Mouse (Mus musculus): ENCODE results near the gene Edc4. TPM values are rescaled to one million over a fixed set of nuclear protein-coding genes. Genes with fewer than 3 reads are reported as not detected.

Edc4 gene
- total RNA-seq, 2 experiments from 2014 or later = 12.2 to 25.5 TPM

DNA sequence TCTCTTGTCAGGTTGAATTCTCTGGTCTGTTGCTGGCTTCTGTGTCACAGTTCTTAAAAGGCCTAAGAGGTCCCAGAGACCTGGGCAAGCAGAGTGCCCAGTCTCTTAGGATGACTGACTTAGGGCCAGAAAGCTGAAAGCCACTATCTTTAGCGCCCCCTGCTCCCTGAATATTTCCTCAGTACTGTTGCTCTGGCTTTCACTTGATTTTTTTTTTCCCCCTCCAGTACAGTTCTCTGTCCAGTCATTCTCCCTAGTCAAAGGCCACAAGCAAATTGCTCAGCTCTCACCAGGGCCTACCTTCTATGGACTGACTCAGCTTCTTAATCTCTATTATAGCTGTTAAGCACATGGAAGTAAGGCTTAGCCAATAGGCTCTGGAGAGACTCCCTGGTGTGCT is 18.7 kb upstream of the Edc4 start:
- ATAC-seq (replicated peaks; ENCODE audit: low FRiP score, poor library complexity, severe bottlenecking) = no peak

DNA sequence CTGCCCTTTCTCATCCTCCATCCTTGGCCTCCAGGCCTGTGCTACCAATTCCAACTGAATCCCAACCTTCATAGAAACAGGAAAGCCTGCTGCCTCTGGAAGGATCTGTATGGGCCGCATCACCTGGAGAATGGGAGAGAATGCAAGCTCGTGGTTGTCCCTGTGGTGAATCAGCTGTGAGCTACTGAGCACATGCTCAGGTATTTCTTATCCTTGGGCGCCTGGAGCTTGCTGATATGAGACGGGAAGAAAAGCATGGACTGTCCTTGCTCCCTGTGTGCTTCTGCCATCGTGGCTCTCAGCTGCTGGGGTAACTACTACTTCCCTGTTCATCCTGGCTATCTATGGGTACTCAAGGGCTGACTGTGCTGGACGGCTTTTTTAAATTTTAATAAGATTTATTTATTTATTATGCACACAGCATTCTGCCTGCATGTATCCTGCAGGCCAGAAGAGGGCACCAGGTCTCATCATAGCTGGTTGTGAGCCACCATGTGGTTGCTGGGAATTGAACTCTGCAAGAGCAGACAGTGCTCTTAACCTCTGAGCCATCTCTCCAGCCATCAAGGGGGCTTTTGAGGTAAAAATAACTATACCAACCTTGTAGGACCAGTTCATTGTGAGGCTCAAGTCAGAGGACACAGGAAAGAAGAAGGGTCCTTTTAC is 14.2 kb upstream of the Edc4 start:
- ATAC-seq (replicated peaks; ENCODE audit: low FRiP score, poor library complexity, severe bottlenecking) = peak; percentile 56

DNA sequence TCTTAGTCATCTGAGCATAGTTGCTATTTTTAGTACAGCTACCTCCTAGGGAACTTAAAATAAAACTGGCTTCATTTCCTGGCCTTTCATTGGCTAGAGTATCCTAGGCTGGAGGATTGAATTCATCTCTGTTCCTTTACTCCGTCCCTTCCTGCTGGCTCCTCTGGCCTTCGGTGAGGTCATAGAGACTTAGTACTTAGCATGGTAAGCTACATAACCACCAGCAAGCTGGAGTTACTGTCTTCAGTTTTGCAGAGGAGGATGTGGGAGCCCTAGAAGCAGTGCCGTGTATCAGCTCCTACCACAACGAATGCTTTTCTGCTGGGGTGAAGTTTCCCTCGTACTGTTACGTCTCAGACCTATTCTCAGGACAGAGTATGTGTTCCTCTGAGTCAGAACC is 6.4 kb upstream of the Edc4 start:
- no peak for ATAC-seq (replicated peaks; ENCODE audit: low FRiP score, poor library complexity, severe bottlenecking)

DNA sequence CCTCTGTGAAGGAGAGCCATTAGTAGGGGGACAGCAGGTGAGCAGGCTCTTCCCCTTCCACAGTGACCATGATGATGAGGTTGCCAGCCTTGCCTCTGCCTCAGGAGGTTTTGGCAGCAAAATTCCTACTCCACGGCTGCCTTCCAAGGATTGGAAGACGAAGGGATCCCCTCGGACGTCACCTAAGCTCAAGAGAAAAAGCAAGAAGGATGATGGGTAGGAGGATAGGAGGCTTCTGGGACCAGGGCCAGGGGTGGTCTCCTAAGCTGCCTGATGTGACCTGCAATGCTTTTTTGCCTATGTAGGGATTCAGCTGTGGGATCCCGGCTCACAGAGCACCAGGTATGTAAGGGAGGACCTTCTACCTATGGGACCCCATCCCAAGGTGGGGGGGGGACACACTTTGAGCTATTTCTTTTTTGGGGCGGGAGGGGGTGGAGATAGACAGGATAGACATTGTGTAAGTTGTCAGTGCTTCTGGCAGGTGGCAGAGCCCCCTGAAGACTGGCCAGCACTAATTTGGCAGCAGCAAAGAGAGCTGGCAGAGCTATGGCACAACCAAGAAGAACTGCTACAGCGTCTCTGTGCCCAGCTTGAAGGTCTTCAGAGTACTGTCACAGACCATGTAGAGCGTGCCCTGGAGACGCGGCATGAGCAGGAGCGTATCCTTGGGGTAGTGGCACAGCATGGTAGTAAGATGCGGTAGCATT is 9.2 kb downstream of the Edc4 start:
- ATAC-seq (replicated peaks; ENCODE audit: low FRiP score, poor library complexity, severe bottlenecking) = no peak

DNA sequence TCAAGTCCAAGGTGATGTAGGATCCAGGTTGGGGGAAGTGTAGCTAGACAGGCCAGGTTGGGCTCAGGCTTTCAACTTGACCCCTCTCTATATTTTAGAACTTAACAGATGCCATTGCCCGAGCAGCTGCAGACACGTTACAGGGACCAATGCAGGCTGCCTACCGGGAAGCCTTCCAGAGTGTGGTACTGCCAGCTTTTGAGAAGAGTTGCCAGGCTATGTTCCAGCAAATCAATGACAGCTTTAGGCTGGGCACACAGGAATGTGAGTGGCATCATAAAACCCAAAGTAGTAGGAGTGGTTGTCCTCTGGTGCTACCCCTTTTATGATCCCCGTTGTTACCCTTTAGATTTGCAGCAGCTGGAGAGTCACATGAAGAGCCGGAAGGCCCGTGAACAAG is 10.2 kb downstream of the Edc4 start:
- no peak for ATAC-seq (replicated peaks; ENCODE audit: low FRiP score, poor library complexity, severe bottlenecking)

DNA sequence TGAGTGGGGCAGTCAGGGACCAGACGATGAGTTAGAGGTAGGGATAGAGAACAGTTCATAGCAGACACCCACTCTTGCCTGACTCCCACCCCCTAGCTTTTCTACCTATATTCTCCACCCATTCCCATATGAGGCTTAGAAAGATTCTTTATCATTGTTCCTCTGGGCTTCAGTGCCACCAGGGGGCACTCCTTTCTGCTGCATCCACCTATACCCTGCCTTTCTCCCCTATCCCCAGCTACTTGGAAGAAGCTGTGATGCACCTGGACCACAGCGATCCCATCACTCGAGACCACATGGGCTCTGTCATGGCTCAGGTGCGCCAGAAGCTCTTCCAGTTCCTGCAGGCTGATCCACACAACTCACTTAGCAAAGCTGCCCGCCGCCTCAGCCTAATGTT is 11.8 kb downstream of the Edc4 start:
- ATAC-seq (replicated peaks; ENCODE audit: low FRiP score, poor library complexity, severe bottlenecking) = no peak

DNA sequence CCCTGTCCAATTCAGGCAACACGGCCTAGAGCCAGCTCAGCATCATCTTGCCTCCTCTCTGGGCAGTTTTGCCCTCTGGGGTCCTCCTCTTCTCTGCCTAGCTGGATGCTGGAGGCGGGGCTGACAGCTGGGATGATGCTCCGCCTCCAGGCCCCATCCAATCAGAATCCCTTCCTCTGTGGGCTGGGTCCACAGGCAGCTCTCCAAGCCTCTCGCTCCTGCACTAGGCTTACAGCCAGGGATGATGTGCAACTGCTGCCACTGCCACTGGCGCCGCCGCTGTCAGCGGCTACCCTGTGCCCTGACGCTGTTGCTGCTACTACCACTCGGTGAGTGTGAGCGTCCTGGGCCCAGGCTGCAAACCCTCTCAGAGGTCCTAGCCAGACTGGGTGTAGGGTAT is 12.7 kb downstream of the Edc4 start, which contains the start of gene Nrn1l:
Nrn1l (plus strand) TSS at position 229 of the 400 bp plus-strand sequence.
- ATAC-seq (replicated peaks; ENCODE audit: low FRiP score, poor library complexity, severe bottlenecking) = peak; percentile 44; the same call in 1 of the 2 replicates

DNA sequence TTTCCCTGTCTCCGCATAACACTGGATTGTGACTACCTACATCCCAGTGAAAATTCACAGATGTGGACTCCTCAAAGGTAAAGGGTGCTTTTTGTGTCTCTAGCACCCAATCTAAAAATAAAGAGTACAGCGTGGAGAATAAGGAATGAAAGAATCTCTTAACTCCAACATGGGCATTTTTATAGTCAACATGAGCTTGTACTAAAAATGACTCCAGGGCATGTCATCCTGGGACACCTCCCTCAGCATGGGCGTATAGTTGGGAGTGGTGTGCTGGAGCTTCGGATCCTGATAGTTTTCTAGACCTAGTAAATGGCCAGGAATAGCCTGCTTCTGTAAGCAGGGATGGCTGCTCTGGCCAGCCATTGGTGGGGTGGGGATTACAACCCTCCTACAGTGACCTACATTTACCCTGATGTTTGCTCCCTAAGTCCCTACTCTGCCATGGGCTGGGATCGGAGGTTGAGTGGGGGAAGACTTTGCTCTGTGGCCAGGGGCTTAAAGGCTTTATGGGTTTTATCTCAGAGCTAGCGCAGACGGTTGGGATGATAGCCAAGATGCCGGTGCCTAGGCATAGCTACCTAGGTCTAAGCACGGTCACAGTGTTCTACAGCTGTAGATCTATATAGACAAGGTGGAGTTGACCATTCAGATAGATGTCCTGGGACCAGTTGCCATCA is 17.3 kb downstream of the Edc4 start:
- ATAC-seq (replicated peaks; ENCODE audit: low FRiP score, poor library complexity, severe bottlenecking) = no peak

DNA sequence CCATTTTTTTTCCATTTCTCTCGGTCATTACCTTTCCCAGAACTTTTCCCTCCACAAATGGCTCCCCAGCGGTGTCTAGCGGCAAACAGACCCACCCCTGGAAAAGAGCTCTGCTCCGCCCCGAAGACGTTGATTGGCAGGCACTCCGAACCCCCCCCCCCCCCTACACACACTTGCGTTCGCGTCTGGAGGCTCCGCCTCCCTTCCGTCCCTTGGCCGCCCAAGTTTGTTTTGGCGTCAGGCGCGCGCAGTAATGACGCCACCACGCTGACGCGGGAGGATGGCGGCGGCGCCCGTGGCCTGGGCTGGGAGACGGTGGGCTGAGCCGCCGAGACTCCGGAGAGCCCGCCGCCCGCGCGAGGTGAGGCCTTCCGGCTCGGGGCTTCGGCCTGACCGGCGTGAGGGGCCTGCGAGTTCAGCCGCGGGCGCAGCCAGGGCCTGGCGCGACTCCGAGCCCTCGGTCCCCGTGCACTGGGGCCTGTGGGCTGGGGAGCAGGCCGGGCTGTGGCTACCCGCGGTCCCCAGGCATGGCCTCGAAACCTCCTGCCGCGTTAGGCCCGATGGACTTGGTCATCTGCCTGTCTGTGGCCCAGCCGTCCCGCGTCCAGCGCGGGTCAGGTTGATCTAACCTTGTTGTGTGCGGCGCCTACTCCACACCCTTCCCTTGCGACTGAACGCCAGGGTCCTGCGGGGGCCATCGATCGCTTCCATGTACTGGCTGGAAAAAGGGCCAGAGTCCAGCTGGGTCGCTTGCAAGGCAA is 19.7 kb downstream of the Edc4 start, which contains the start of gene Pskh1:
Pskh1 (plus strand) TSS at position 262 of the 761 bp plus-strand sequence.
- ATAC-seq (replicated peaks; ENCODE audit: low FRiP score, poor library complexity, severe bottlenecking) = peak; percentile 93

DNA sequence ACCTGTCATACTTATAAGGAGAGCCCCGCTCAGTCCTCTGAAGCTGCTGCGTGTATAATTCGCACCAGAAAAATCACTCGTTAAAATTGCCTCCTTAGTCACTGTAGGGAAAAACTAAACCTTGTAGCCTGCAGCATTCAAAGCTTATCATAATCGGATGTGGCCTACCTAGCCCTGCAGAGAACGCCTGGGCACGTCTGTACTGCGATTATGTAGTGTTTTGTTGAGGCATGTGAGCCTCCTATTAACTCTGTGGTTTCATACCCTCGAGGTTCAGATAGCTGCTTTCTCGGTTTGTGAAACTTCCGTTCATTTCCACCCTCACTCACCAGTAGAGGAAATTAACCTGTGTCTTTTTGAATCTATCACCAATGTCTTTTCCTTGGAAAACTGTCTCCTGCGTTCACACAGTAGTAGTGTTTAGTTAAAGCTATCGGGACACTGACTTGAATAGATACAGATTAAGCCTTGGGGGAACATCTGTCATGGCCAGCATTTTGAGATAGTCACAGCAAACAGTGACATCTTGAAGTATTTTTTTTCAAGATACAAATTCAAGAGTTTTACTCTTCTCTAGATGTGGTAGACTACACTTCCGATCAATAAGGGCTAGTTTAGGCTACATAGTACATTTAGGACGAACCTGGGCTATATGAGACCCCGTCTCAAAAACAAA is 20.4 kb downstream of the Edc4 start:
- peak; percentile 54 for ATAC-seq (replicated peaks; ENCODE audit: low FRiP score, poor library complexity, severe bottlenecking)

DNA sequence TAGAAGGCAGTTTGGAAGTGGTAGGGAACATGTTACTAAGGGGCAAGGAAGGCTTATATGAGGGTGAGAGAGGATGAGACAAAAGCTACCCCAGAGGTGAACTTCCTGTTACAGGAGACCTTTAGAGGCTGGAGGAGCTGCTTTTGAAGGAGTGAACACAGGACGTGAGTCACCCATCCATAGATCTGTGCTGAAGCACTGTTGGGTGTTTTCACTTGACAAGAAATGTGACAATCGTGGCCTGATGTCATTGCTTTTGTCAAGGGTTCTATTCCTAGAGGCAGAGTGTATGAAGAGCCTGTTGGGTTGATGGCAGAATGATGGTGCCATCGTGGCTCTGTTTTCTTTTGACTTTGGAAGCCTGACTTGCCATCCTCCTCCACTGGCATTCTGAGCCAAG is 38.7 kb downstream of the Edc4 start:
- ATAC-seq (replicated peaks; ENCODE audit: low FRiP score, poor library complexity, severe bottlenecking) = no peak

DNA sequence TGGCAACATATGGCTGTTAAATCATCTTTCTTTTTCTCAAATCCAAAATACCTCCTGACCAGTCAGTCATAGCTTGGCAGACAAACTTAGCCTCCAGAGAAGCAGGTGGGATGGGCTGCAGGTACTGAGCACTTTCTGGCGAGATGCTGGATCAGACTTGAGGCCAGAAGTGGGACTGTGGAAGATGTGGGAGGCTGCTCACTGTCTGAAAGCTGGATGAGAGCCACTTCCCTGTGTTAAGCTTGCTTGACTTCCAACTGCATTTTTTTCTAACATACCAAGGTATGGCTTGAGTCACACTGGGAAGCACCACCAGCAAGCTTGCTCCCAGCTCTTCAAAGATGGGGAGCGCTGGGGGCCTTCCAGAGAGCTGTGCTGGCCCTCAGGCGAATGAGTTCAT is 44.4 kb downstream of the Edc4 start:
- no peak for ATAC-seq (replicated peaks; ENCODE audit: low FRiP score, poor library complexity, severe bottlenecking)

DNA sequence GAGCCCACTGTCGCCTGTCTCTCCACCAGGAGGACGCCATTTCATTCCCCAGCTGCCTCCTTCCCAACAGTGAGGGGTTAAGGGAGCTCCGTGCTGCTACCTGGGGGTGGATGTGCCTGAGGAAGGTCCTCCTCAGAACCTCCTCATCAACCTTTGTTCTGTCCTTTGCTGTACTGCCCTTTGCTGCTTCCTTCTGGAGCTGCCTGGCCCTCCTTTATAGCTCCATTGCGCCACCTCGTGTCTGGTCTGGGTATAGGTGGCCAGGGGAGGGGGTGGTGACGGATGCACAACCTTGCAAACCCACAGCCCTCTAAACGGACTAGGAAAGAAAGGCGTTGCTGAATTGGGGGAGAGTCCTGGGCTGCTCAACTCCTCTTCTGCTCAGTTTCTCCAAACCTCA is 49.9 kb downstream of the Edc4 start:
- peak; percentile 73 for ATAC-seq (replicated peaks; ENCODE audit: low FRiP score, poor library complexity, severe bottlenecking)

DNA sequence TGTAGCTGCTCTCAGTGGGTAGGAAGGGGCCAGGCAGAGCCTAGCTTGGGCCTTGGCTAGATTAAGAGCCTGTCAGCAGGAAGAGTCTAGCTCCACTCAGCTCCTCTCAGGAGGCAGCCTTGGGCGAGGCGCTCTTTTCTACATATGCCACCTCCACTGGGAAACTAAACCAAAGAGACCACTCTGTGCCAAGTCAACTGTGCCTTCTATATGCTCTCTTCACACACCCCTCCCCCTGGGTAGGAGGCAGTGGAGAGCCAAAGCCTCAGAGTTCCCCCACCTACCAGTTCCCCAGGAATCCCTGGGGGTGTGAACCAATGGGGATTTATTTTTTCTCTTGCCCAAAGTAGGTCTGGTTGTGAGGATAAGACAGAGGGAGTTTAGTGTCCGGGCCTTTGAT is 50.6 kb downstream of the Edc4 start:
- ATAC-seq (replicated peaks; ENCODE audit: low FRiP score, poor library complexity, severe bottlenecking) = no peak

DNA sequence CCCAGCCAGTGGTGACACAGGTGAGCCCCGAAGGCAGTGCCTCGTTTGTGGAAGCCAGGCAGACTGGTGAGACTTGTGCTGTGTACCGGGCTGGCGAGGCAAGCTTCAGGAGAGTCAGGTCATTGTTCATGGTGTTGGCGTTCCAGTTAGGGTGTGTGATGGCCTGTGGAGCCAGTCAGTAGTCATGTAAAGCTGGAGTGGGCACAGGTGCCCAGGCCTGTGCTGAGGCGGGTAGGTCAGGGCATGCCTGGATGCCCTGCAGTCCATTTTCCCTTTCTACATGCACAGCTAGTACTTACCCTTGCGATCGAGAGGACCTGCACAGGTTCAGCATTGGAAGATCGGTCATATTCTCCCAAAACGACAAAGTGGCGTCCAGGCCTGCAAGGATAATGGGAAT is 51.8 kb downstream of the Edc4 start:
- no peak for ATAC-seq (replicated peaks; ENCODE audit: low FRiP score, poor library complexity, severe bottlenecking)

DNA sequence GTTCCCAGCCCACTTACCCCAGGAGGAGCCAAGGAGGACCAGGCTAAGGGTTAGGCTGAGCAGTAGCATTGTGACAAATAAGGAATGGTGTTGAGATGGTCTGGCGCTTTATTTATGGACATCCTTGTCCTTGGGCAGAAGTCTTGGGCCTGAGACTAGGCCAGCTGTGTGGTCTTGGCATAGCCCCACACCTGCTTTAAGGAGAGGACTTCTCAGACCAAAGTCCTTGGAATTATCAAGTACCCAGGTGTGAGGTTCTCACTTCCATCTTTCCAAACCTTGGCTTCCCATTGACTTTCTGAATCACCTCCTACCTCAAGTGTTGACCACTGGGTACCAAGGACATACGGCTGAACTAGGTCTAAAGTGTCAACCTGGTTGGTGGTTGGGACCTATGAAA is 53.1 kb downstream of the Edc4 start, which contains the start of gene Ctrl:
Ctrl (minus strand) TSS at position 101 of the 400 bp plus-strand sequence.
- no peak for ATAC-seq (replicated peaks; ENCODE audit: low FRiP score, poor library complexity, severe bottlenecking)

DNA sequence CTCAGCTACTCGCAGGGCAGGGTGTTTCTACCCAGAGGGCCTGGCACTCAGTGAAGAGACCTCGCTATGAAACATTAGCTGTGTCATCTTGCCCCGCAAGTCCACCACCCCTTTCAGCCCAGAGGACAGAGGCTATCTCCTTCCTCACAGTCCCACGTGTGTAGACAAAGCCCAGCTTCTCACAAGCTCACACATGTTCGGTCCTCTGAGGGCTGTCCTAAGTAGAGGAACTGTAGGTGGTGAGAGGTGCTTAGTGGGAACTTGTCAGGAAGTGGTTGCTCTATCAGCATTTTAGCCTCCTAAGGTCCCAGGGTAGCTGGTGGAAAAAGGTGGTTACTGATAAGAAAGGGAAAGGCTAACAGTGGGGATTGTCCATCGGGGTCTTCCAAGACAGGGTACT is 54.4 kb downstream of the Edc4 start:
- no peak for ATAC-seq (replicated peaks; ENCODE audit: low FRiP score, poor library complexity, severe bottlenecking)

DNA sequence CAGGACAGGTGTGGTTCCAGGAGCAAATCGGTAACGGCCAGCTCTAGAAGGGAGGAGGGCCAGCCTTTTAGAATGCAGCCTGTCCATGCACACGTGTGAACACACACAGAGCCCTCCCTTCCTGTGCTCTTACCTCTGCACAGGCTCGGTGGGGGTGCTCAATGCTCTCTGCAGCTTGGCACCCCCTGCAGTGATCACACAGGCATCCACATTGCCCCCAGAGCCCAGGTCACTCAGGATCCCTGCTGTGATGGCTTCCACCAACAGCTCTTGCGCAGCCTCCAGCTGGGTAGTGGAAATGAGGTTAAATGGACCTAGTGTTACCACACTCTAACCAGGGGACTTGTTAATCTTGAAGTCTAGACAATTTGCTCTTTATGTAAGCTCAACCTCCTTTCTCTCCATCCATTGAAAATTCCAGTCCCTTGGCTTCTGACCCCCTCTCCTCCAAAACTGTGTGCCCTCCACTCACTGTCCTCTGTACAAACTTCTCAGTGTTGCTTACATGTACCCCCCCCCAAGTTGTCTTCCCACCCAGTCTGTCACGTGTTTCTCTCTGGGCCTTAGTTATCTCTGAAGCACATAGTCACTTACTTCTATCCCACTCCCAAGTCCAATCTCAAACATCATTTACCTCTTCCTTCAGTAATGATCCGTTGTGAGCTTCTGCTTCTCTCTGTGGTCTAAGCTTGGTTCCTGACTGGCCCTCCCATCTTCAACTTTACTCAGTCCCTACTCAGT is 55.4 kb downstream of the Edc4 start:
- no peak for ATAC-seq (replicated peaks; ENCODE audit: low FRiP score, poor library complexity, severe bottlenecking)
